Mouse (Mus musculus) CD8-positive naive resting alpha-beta T cell, adult 57 days (primary cell): ENCODE data around the gene Olfr1053. TPM values are rescaled to one million over a fixed set of nuclear protein-coding genes. Genes with fewer than 3 reads are reported as not detected.

Experiments
- total RNA-seq: library from RNA; stranded (reverse); gene quantifications from one replicate; pipeline ENCODE4 v1.2.4, GENCODE M21; 2023

The Olfr1053 gene
- total RNA-seq, result not detected

DNA sequence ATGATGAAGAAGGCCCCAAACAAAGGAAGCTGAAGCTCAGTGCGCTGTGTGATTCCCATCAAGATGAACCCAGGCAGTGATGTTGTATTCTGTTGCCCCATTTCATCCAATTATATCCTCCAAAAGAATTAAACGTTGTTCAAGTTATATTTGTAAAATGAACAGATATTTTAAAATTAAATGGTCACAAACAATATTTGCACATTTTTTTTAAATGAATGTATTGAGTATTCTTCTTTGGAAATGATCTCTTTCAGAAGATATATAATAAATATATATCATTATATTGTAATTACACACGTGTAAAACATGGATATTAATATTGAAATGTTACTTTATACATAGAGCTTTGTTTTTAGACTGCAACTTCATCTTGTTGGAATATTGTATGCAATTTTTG is at the start of gene Olfr1053:
Gene Olfr1053, minus strand, starts transcription at position 101 of the 400 bp plus-strand sequence.

GRCm38 (mm10) chr2:86362369-86362768 is 47.3 kb upstream of the Olfr1053 start, which contains the start of gene Olfr1056:
Gene Olfr1056 (minus strand): TSS chr2:86362469.

DNA sequence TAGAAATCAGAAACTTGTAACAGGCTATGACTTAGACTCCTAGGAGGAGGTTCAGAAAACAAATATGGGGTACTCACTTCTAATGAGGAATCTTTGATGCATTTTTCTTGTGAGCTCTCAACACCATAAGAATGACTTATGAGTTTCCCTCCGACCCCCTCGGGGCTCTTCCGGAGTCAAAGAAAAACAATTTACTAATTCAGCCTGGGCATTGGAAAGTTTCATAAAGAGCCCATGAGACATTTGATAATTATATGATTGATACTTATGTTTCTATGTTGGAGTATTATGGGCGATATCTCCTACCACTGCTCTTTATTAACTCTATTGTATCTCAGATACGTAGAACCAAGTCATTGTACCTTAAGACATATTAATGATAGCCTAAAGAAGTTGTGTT is 35.1 kb upstream of the Olfr1053 start, which contains the start of gene Olfr1055:
Gene Olfr1055, minus strand, starts transcription at position 101 of the 400 bp plus-strand sequence.

GRCm38 (mm10) chr2:86335333-86335732 is 20.2 kb upstream of the Olfr1053 start, which contains the start of gene Olfr1054:
Gene Olfr1054 (minus strand): TSS chr2:86335433.

GRCm38 (mm10) chr2:86292155-86292554 is 22.9 kb downstream of the Olfr1053 start, which contains the start of gene Olfr1052:
Gene Olfr1052 (plus strand): TSS chr2:86292455.

DNA sequence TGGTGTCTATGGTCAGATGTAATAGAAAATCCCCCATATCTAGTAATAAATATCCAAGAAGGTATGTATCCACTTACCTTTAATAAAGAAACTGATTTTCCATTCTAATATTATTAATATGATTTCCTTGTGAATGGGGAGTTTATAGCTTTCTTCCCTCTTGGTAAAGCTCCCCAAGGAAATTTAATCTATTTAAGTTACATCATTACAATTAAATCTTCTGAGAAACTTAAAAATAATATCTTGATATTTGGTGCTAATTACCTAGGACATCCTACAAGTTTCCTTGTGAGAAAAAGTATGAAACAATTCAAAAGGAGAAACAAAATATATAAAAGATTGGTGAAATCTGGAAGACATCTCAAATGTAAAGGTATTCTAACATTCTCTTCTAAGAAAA is 36.1 kb downstream of the Olfr1053 start, which contains the start of gene Olfr1051:
Gene Olfr1051, minus strand, starts transcription at position 101 of the 400 bp plus-strand sequence.

Other genes starting within 250 kb of the Olfr1053 start
- gene Olfr1036, start 241.3 kb downstream of the Olfr1053 start, total RNA-seq, result not detected
- not detected for gene Olfr1037, start 227.9 kb downstream of the Olfr1053 start, total RNA-seq
- gene Olfr1039, start 179.4 kb downstream of the Olfr1053 start, total RNA-seq, result not detected
- gene Olfr1040, start 168.6 kb downstream of the Olfr1053 start, total RNA-seq, result not detected
- not detected for gene Olfr1042, start 153.4 kb downstream of the Olfr1053 start, total RNA-seq
- not detected for gene Olfr1043, start 147.8 kb downstream of the Olfr1053 start, total RNA-seq
- gene Olfr1044, start 137.5 kb downstream of the Olfr1053 start, total RNA-seq, result not detected
- gene Olfr52, start 129.6 kb downstream of the Olfr1053 start, total RNA-seq, result not detected
- gene Olfr1045, start 112.3 kb downstream of the Olfr1053 start, total RNA-seq, result not detected
- not detected for gene Olfr1046, start 96.0 kb downstream of the Olfr1053 start, total RNA-seq
- not detected for gene Olfr1047, start 83.9 kb downstream of the Olfr1053 start, total RNA-seq
- gene Olfr1048, start 75.0 kb downstream of the Olfr1053 start, total RNA-seq, result not detected
- gene Olfr1049, start 57.0 kb downstream of the Olfr1053 start, total RNA-seq, result not detected
- not detected for gene Olfr1051, start 36.2 kb downstream of the Olfr1053 start, total RNA-seq
- not detected for gene Olfr1052, start 22.8 kb downstream of the Olfr1053 start, total RNA-seq
- gene Olfr1054, start 20.1 kb upstream of the Olfr1053 start, total RNA-seq, result not detected
- not detected for gene Olfr1055, start 35.0 kb upstream of the Olfr1053 start, total RNA-seq
- not detected for gene Olfr1056, start 47.2 kb upstream of the Olfr1053 start, total RNA-seq
- not detected for gene Olfr1057, start 63.1 kb upstream of the Olfr1053 start, total RNA-seq
- gene Olfr1058, start 73.3 kb upstream of the Olfr1053 start, total RNA-seq, result not detected
- gene Olfr1061, start 98.8 kb upstream of the Olfr1053 start, total RNA-seq, result not detected
- not detected for gene Olfr1062, start 111.5 kb upstream of the Olfr1053 start, total RNA-seq
- gene Olfr1065, start 135.3 kb upstream of the Olfr1053 start, total RNA-seq, result not detected
- gene Olfr1066, start 141.0 kb upstream of the Olfr1053 start, total RNA-seq, result not detected
- gene Olfr228, start 172.1 kb upstream of the Olfr1053 start, total RNA-seq, result not detected
- not detected for gene Olfr1076, start 193.2 kb upstream of the Olfr1053 start, total RNA-seq
- not detected for gene Olfr1079, start 227.2 kb upstream of the Olfr1053 start, total RNA-seq
- not detected for gene Olfr1080, start 243.0 kb upstream of the Olfr1053 start, total RNA-seq